Mouse (Mus musculus) heart, postnatal 14 days (tissue): ENCODE measurements around the gene Scgb2b20. TPM values are rescaled to one million over a fixed set of nuclear protein-coding genes. Genes with fewer than 3 reads are reported as not detected.
"Not testable (repeated sequence)": the region's sequence is repeated elsewhere in the genome, so short reads cannot be mapped to it uniquely, and the experiment has no call there.

Source experiments
- DNase-seq, 2 experiments: peaks; one replicate each; pipeline ENCODE4 v3.0.0; 2021 to 2022
- intact Hi-C: fragments of 180-260 bp; cut with DNase I; formaldehyde crosslinking; loops from one replicate; pipeline ENCODE4 v1.15.1; 2025
- long read RNA-seq, 2 experiments: library from polyadenylated mRNA; stranded (forward); transcript quantifications; one replicate each; pipeline ENCODE4 v2.0.0; 2021
- total RNA-seq, 2 experiments: library from RNA; stranded (reverse); gene quantifications; 2 replicates each; pipeline ENCODE4 v1.2.3; 2021

Gene Scgb2b20
- total RNA-seq, result not detected
- long read RNA-seq, experiment 1, result 0 reads
- long read RNA-seq, experiment 2, result 0 reads

DNA sequence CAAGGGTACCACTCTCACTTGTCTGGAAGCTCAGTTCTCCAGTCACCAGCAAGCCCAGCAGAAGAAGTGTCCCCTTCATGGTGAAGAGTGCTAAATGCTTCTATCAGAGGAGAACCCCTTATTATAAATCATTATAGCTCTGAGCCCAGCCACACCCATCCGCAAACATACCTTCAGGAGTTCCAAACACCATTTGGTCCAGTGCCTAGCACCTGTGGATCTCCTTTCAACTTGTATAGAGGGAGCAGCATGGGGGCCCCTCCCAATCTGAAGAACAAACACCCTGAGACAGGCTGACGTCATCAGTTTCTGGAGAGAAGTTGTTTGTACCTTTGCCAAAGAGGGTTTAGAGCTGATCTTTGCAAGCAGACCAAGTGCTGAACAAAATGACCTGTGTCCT is at the start of gene Scgb2b20:
Gene Scgb2b20, minus strand, starts transcription at position 101 of the 400 bp plus-strand sequence.
- DNase-seq, intact Hi-C loops: not testable (repeated sequence)

DNA sequence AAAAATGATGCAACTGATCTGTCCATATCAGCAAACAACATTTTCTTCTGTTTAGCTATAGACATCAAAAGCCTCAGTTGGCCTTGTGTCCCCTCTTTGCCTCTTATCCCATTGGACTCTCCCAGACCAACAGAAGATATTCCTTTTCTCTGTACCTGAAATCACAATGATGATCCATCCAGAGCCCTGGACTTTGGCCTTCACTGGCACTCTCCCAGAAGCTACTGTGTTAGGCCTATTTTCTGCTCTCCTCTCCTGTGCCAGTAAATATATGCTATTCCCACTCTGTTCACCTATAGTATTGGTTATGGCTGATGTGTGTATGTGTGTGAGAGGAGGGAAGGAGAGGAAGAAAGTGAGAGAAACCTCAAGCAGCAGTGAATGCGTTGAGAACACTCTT is 43.6 kb upstream of the Scgb2b20 start:
- DNase-seq, intact Hi-C loops: not testable (repeated sequence)

DNA sequence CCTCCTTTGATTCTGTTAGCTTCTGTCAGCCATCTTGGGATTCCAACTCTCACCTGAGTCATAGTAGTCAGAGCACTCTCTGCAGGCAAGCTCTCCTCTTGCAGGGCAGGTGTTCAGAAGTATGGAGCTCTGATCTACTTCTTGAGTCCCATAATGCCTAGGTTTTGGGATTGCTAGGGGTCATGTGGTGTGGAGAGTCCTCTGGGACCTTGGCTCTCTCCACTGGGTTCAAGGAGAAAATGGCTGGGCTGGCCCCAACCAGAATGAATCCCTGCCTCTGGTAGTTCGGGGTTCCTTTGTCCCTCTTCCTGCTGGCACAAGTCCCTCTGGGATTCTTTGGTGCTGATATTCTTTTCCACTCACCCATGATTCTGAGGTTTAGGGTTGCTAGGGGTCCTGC is 35.5 kb upstream of the Scgb2b20 start:
- DNase-seq, result no peak

DNA sequence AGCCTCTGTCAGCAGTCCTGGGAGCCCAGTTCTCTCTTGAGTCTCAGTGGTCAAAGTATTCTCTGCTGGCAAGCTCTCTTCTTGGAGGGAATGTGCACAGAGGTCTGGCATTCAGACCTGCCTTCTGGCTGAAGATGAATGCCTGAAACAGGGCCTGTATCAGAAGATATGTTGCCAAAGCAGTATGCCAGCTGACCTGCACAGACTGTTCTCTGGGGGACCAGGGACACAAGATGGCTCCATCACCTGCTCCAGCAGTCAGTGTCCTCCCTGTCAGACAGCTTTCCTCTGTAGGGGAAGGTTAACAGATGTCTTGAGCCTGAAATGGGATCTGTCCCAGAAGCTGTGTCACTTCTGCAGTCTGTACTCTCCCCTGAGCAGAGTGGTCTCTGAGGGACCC is 33.6 kb upstream of the Scgb2b20 start:
- intact Hi-C loops, DNase-seq: not testable (repeated sequence)

More for the DNA sequence above, 35.5 kb upstream of the Scgb2b20 start:
- intact Hi-C loops, result no loop called here

DNA sequence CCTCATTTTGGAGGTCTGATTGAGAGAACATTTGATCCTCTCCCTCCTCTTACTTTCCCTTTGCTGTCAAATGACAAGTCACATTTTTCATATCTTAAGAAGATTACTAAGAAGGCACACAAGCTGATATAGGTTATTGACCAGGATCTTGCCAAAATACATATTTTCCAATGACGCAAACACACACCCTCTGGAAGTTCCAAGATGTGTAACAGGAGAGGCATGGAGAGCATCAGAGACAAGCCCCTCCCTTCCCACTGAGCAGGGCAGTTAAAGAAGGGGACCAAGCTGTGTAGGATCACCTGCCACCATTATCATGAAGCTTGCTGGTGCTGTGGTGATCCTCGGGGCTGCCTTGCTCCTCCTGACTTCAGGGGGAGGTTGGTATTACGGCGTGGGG is 6.8 kb upstream of the Scgb2b20 start, which contains the start of gene Scgb1b20:
Gene Scgb1b20, plus strand, starts transcription at position 301 of the 400 bp plus-strand sequence.
- DNase-seq, result not testable (repeated sequence)

More for the DNA sequence above, 6.8 kb upstream of the Scgb2b20 start, which contains the start of gene Scgb1b20:
- intact Hi-C loops, result not testable (repeated sequence)

Other genes with a start within 250 kb of the Scgb2b20 start
- not detected for gene Scgb2b18, start 192.5 kb downstream of the Scgb2b20 start, total RNA-seq
- gene Scgb1b18, start 180.8 kb downstream of the Scgb2b20 start, total RNA-seq, result not detected
- not detected for gene Scgb2b19, start 86.0 kb downstream of the Scgb2b20 start, total RNA-seq
- gene Scgb1b19, start 79.0 kb downstream of the Scgb2b20 start, total RNA-seq, result not detected
- not detected for gene Scgb1b20, start 6.9 kb upstream of the Scgb2b20 start, total RNA-seq
- not detected for gene Scgb2b21, start 154.1 kb upstream of the Scgb2b20 start, total RNA-seq